Mouse (Mus musculus) olfactory bulb, adult 2 months (tissue): ENCODE data around the gene Myo3a.
"Not testable (repeated sequence)": the region's sequence is repeated elsewhere in the genome, so short reads cannot be mapped to it uniquely, and the experiment has no call there.

Source experiments
- CTCF ChIP-seq: fragments of 200-500 bp; IDR thresholded peaks from 2 replicates; pipeline ENCODE4 v1.5.1; 2012; ENCODE audit warnings: low read depth, mild to moderate bottlenecking, low read length, moderate library complexity; ENCODE audit not compliant: insufficient read depth
- POLR2A ChIP-seq: fragments of 200-500 bp; IDR thresholded peaks from 2 replicates; pipeline ENCODE4 v1.6.1; 2012; ENCODE audit warnings: mild to moderate bottlenecking, low read depth, low read length, moderate library complexity; ENCODE audit not compliant: insufficient read depth

DNA sequence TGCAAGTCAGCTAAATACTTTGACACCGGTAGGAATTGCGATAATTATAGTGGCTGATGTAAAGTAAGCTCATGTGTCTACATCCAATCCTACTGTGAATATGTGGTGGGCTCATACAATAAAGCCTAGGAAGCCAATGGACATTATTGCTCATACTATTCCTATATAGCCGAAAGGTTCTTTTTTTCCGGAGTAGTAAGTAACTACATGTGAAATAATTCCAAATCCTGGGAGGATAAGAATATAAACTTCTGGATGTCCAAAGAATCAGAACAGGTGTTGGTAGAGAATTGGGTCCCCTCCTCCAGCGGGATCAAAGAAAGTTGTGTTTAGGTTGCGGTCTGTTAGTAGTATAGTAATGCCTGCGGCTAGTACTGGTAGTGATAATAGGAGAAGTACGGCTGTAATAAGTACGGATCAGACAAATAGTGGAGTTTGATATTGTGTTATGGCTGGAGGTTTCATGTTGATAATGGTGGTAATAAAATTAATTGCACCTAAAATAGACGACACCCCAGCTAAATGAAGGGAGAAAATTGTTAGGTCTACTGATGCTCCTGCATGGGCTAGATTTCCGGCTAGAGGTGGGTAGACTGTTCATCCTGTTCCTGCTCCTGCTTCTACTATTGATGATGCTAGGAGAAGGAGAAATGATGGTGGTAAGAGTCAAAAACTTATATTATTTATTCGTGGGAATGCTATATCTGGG is 361.5 kb downstream of the Myo3a start:
- not testable (repeated sequence) for TF ChIP-seq POLR2A, CTCF
